Mouse (Mus musculus) inflammation-experienced regulatory T-cells, adult 6 months (primary cell): Measurements from ENCODE around the gene Csde1. TPM values are rescaled to one million over a fixed set of nuclear protein-coding genes. Genes with fewer than 3 reads are reported as not detected.

ENCODE experiments used
- ATAC-seq: one replicate; pipeline ENCODE4 v1.8.0; 2017
- polyA plus RNA-seq, 3 experiments: library from polyadenylated mRNA; unstranded; fragments of 100-300 nt; shearing (Covaris generic); gene quantifications; one replicate each; pipeline ENCODE4 v1.2.1; 2017

The Csde1 gene
- polyA plus RNA-seq, result 100 to 1,000 TPM; 511 to 704 (median 664) TPM

GRCm38 (mm10) chr3:103020249-103020942 is at the start of gene Csde1:
Gene Csde1, plus strand, starts transcription at chr3:103020426.
- ATAC-seq, result peak; percentile 91

GRCm38 (mm10) chr3:102970508-102970907 is 49.7 kb upstream of the Csde1 start:
- no peak for ATAC-seq

- no peak for ATAC-seq
Measured at GRCm38 (mm10) chr3:102976906-102977305, 43.3 kb upstream of the Csde1 start.

- no peak for ATAC-seq
Measured at GRCm38 (mm10) chr3:102979550-102980348, 40.5 kb upstream of the Csde1 start.

- no peak for ATAC-seq
Measured at GRCm38 (mm10) chr3:102980349-102980736, 39.9 kb upstream of the Csde1 start.

GRCm38 (mm10) chr3:102991041-102991440 is 29.2 kb upstream of the Csde1 start:
- ATAC-seq, result no peak

- no peak for ATAC-seq
Measured at GRCm38 (mm10) chr3:102992936-102993335, 27.3 kb upstream of the Csde1 start.

- no peak for ATAC-seq
Measured at GRCm38 (mm10) chr3:102995233-102995604, 25.0 kb upstream of the Csde1 start.

GRCm38 (mm10) chr3:102995605-102996321 is 24.5 kb upstream of the Csde1 start, which contains the start of gene Sike1:
Gene Sike1, plus strand, starts transcription at chr3:102995708.
- ATAC-seq, result peak; percentile 98

GRCm38 (mm10) chr3:102997036-102997435 is 23.2 kb upstream of the Csde1 start:
- no peak for ATAC-seq

GRCm38 (mm10) chr3:102997591-102997990 is 22.6 kb upstream of the Csde1 start:
- no peak for ATAC-seq

- ATAC-seq, result no peak
Measured at GRCm38 (mm10) chr3:103001595-103001994, 18.6 kb upstream of the Csde1 start.

GRCm38 (mm10) chr3:103017350-103017749 is 2.9 kb upstream of the Csde1 start:
- ATAC-seq, result no peak

- ATAC-seq, result no peak
Measured at GRCm38 (mm10) chr3:103019462-103019861, 764 bp upstream of the Csde1 start.

GRCm38 (mm10) chr3:103020943-103021638 is 865 bp downstream of the Csde1 start:
- ATAC-seq, result peak; percentile 64

- ATAC-seq, result peak; percentile 73
Measured at GRCm38 (mm10) chr3:103026174-103026573, 5.9 kb downstream of the Csde1 start.

- no peak for ATAC-seq
Measured at GRCm38 (mm10) chr3:103040285-103040684, 20.1 kb downstream of the Csde1 start.

GRCm38 (mm10) chr3:103040861-103041379 is 20.7 kb downstream of the Csde1 start:
- no peak for ATAC-seq

- no peak for ATAC-seq
Measured at GRCm38 (mm10) chr3:103056016-103056595, 35.9 kb downstream of the Csde1 start.

GRCm38 (mm10) chr3:103057752-103058151 is 37.5 kb downstream of the Csde1 start:
- peak; percentile 7 for ATAC-seq

- ATAC-seq, result peak; percentile 94
Measured at GRCm38 (mm10) chr3:103058207-103059157, 38.3 kb downstream of the Csde1 start, which contains the start of gene Nras. Gene Nras, plus strand, starts transcription at chr3:103058285.
